Mouse (Mus musculus) layer of hippocampus, adult 9-10 months (tissue): ENCODE data around the gene Clec18a.
"Not testable (repeated sequence)": the region's sequence is repeated elsewhere in the genome, so short reads cannot be mapped to it uniquely, and the experiment has no call there.

Source experiments
- DNase-seq: peaks from one replicate; pipeline ENCODE4 v3.0.0; 2022; ENCODE audit warnings: low spot score

Clec18a gene

GRCm38 (mm10) chr8:111092326-111092725 lies at the start of gene Clec18a:
Gene Clec18a (minus strand): TSS chr8:111092426.
- not testable (repeated sequence) for DNase-seq

GRCm38 (mm10) chr8:111130756-111131155 lies 38.5 kb upstream of the Clec18a start:
- DNase-seq = no peak

- DNase-seq = peak; percentile 68
Observed at GRCm38 (mm10) chr8:111119481-111119880, 27.3 kb upstream of the Clec18a start.

- no peak for DNase-seq
Observed at GRCm38 (mm10) chr8:111114891-111115290, 22.7 kb upstream of the Clec18a start.

- not testable (repeated sequence) for DNase-seq
Observed at GRCm38 (mm10) chr8:111094719-111095302, 2.6 kb upstream of the Clec18a start.

- DNase-seq = peak; percentile 40
Observed at GRCm38 (mm10) chr8:111093865-111094718, 1.9 kb upstream of the Clec18a start, which contains the start of gene Pdpr. Gene Pdpr (plus strand): TSS chr8:111094630.

GRCm38 (mm10) chr8:111091706-111092105 lies 520 bp downstream of the Clec18a start:
- DNase-seq = no peak

- DNase-seq = peak; percentile 65
Observed at GRCm38 (mm10) chr8:111090126-111090525, 2.1 kb downstream of the Clec18a start.

GRCm38 (mm10) chr8:111083936-111084335 lies 8.3 kb downstream of the Clec18a start:
- DNase-seq = not testable (repeated sequence)

- no peak for DNase-seq
Observed at GRCm38 (mm10) chr8:111081580-111082258, 10.5 kb downstream of the Clec18a start.

GRCm38 (mm10) chr8:111079861-111080271 lies 12.4 kb downstream of the Clec18a start:
- DNase-seq = no peak

GRCm38 (mm10) chr8:111079461-111079860 lies 12.8 kb downstream of the Clec18a start:
- no peak for DNase-seq

- DNase-seq = no peak
Observed at GRCm38 (mm10) chr8:111075926-111076325, 16.3 kb downstream of the Clec18a start.

GRCm38 (mm10) chr8:111068660-111069059 lies 23.6 kb downstream of the Clec18a start:
- not testable (repeated sequence) for DNase-seq

GRCm38 (mm10) chr8:111067439-111067838 lies 24.8 kb downstream of the Clec18a start:
- no peak for DNase-seq

- no peak for DNase-seq
Observed at GRCm38 (mm10) chr8:111066308-111066707, 25.9 kb downstream of the Clec18a start.

- no peak for DNase-seq
Observed at GRCm38 (mm10) chr8:111062893-111063292, 29.3 kb downstream of the Clec18a start.

GRCm38 (mm10) chr8:111062072-111062757 lies 30.0 kb downstream of the Clec18a start:
- peak; percentile 93 for DNase-seq

- no peak for DNase-seq
Observed at GRCm38 (mm10) chr8:111061688-111062071, 30.5 kb downstream of the Clec18a start.

GRCm38 (mm10) chr8:111058946-111059572 lies 33.2 kb downstream of the Clec18a start:
- DNase-seq = no peak

GRCm38 (mm10) chr8:111056691-111057293 lies 35.4 kb downstream of the Clec18a start:
- DNase-seq = no peak
